Mouse (Mus musculus) midbrain, embryonic 13.5 days (tissue): ENCODE data around the gene Olfr1342. TPM values are rescaled to one million over a fixed set of nuclear protein-coding genes. Genes with fewer than 3 reads are reported as not detected.

Experiments used
- ATAC-seq: fragments of 200-750 bp; cut with Nextera tagmentation; 2 replicates; pipeline ENCODE4 v1.8.0; 2017; ENCODE audit warnings: mild to moderate bottlenecking, moderate TSS enrichment, moderate library complexity
- H3K27ac ChIP-seq: fragments of 300-500 bp; sonication (generic); 2 replicates; pipeline ENCODE4 v1.5.1; 2015; ENCODE audit warnings: inconsistent platforms, mild to moderate bottlenecking, moderate library complexity
- H3K27me3 ChIP-seq: fragments of 300-500 bp; sonication (generic); 2 replicates; pipeline ENCODE4 v1.6.1; 2015; ENCODE audit warnings: mild to moderate bottlenecking, inconsistent platforms
- H3K36me3 ChIP-seq: fragments of 300-500 bp; sonication (generic); 2 replicates; pipeline ENCODE4 v1.6.1; 2015; ENCODE audit warnings: mild to moderate bottlenecking, inconsistent platforms
- H3K4me1 ChIP-seq: fragments of 300-500 bp; sonication (generic); replicated peaks from 2 replicates; pipeline ENCODE4 v1.6.1; 2015; ENCODE audit warnings: inconsistent platforms
- H3K4me2 ChIP-seq: fragments of 300-500 bp; sonication (generic); replicated peaks from 2 replicates; pipeline ENCODE4 v1.6.1; 2015; ENCODE audit warnings: moderate library complexity, mild to moderate bottlenecking, inconsistent platforms
- H3K4me3 ChIP-seq: fragments of 300-500 bp; sonication (generic); replicated peaks from 2 replicates; pipeline ENCODE4 v1.5.1; 2015; ENCODE audit warnings: mild to moderate bottlenecking, inconsistent platforms
- H3K9ac ChIP-seq: fragments of 300-500 bp; sonication (generic); replicated peaks from 2 replicates; pipeline ENCODE4 v1.6.1; 2015; ENCODE audit warnings: mild to moderate bottlenecking, inconsistent platforms
- H3K9me3 ChIP-seq: fragments of 300-500 bp; sonication (generic); 2 replicates; pipeline ENCODE4 v1.6.1; 2016; ENCODE audit warnings: mild to moderate bottlenecking, inconsistent platforms
- WGBS: fragments of 180-500 bp; shearing (Covaris S2); methylation state at CpG from one replicate; pipeline ENCODE4 v1.1.7; 2015; 5-methylcytosine and 5-hydroxymethylcytosine counted together
- polyA plus RNA-seq: library from polyadenylated mRNA; unstranded; fragments of >200 nt; fragmentation: Nextera tagmentation; extraction: Ambion mirVana; gene quantifications from 2 replicates; pipeline ENCODE4 v1.2.1, GENCODE M21; 2015

The Olfr1342 gene
- not detected in 2 replicates for polyA plus RNA-seq

GRCm38 (mm10) chr4:118692412-118692973, at the start of gene Olfr1342:
Gene Olfr1342 (minus strand): TSS chr4:118692756.
- no peak for ATAC-seq
- H3K36me3 ChIP-seq: no peaks in the 10 kb centered on the region
- WGBS: 58% methylated on average over 12 of the region's 12 CpGs
- H3K9ac ChIP-seq: no peak within 1 kb of the TSS
- H3K9me3 ChIP-seq: no peaks in the 10 kb centered on the region
- no peak within 1 kb of the TSS for H3K4me3 ChIP-seq
- H3K27me3 ChIP-seq: no peaks in the 10 kb centered on the region
- no peak within 1 kb of the TSS for H3K4me2 ChIP-seq
- 0 out of 2 replicates have a peak, but pooled peaks cover 2% of the 10 kb centered on the region for H3K4me1 ChIP-seq
- no peak within 1 kb of the TSS for H3K27ac ChIP-seq

- no peak overlapping the region for H3K9ac ChIP-seq
- no peaks in the 10 kb centered on the region; the same call in none of the 2 replicates for H3K9me3 ChIP-seq
- ATAC-seq: no peak
- H3K27ac ChIP-seq: no peak overlapping the region
- no peak overlapping the region; the same call in 1 of the 2 replicates for H3K4me3 ChIP-seq
- peaks cover 25% of the 10 kb centered on the region for H3K27me3 ChIP-seq
- no peaks in the 10 kb centered on the region for H3K36me3 ChIP-seq
- H3K4me2 ChIP-seq: peak overlapping the region; percentile 20
- H3K4me1 ChIP-seq: peaks cover 10% of the 10 kb centered on the region
- 2% methylated on average over 16 of the region's 16 CpGs for WGBS
Measured at GRCm38 (mm10) chr4:118741881-118742280, 49.3 kb upstream of the Olfr1342 start.

GRCm38 (mm10) chr4:118740988-118741698, 48.6 kb upstream of the Olfr1342 start:
- Histone ChIP-seq H3K4me3 (no peak overlapping the region; the same call in 1 of the 2 replicates), H3K27ac (no peak overlapping the region), H3K4me1 (peaks cover 10% of the 10 kb centered on the region), H3K36me3 (no peaks in the 10 kb centered on the region), H3K9me3 (no peaks in the 10 kb centered on the region; the same call in none of the 2 replicates), H3K4me2 (peak overlapping the region; percentile 20; the same call in 1 of the 2 replicates), H3K27me3 (peaks cover 25% of the 10 kb centered on the region), H3K9ac (no peak overlapping the region)
- ATAC-seq: no peak
- WGBS: 3% methylated on average over 11 of the region's 11 CpGs

- ATAC-seq: no peak
- Histone ChIP-seq H3K4me3 (no peak overlapping the region), H3K9me3 (no peaks in the 10 kb centered on the region; the same call in 1 of the 2 replicates)
Measured at GRCm38 (mm10) chr4:118739574-118739973, 47.0 kb upstream of the Olfr1342 start.

GRCm38 (mm10) chr4:118731875-118732274, 39.3 kb upstream of the Olfr1342 start, which contains the start of gene Olfr1339:
Gene Olfr1339 (plus strand): TSS chr4:118732175.
- Histone ChIP-seq H3K4me3 (no peak within 1 kb of the TSS), H3K9me3 (no peaks in the 10 kb centered on the region), H3K4me2 (no peak within 1 kb of the TSS), H3K27me3 (no peaks in the 10 kb centered on the region), H3K36me3 (no peaks in the 10 kb centered on the region), H3K4me1 (no peaks in the 10 kb centered on the region), H3K27ac (no peak within 1 kb of the TSS), H3K9ac (no peak within 1 kb of the TSS)
- WGBS: 100% methylated on average over 1 of the region's 1 CpGs
- ATAC-seq: no peak

More at GRCm38 (mm10) chr4:118739574-118739973, 47.0 kb upstream of the Olfr1342 start:
- 60% methylated on average over 3 of the region's 3 CpGs for WGBS
- no peaks in the 10 kb centered on the region for H3K36me3 ChIP-seq
- no peak overlapping the region for H3K4me2 ChIP-seq
- peaks cover 25% of the 10 kb centered on the region for H3K27me3 ChIP-seq
- peaks cover 10% of the 10 kb centered on the region for H3K4me1 ChIP-seq
- H3K27ac ChIP-seq: no peak overlapping the region
- H3K9ac ChIP-seq: no peak overlapping the region

- Histone ChIP-seq H3K36me3 (no peaks in the 10 kb centered on the region), H3K9me3 (no peaks in the 10 kb centered on the region), H3K4me3 (no peak overlapping the region), H3K4me1 (no peaks in the 10 kb centered on the region), H3K27me3 (no peaks in the 10 kb centered on the region), H3K27ac (no peak overlapping the region), H3K9ac (no peak overlapping the region), H3K4me2 (no peak overlapping the region)
- no peak for ATAC-seq
- WGBS: 57% methylated on average over 10 of the region's 10 CpGs
Measured at GRCm38 (mm10) chr4:118721742-118722483, 29.4 kb upstream of the Olfr1342 start.

GRCm38 (mm10) chr4:118719838-118720237, 27.3 kb upstream of the Olfr1342 start, which contains the start of gene Olfr1340:
Gene Olfr1340 (plus strand): TSS chr4:118720138.
- Histone ChIP-seq H3K4me1 (no peaks in the 10 kb centered on the region), H3K4me3 (no peak within 1 kb of the TSS), H3K36me3 (no peaks in the 10 kb centered on the region), H3K27ac (no peak within 1 kb of the TSS), H3K4me2 (no peak within 1 kb of the TSS), H3K9ac (no peak within 1 kb of the TSS), H3K9me3 (no peaks in the 10 kb centered on the region), H3K27me3 (no peaks in the 10 kb centered on the region)
- ATAC-seq: no peak

GRCm38 (mm10) chr4:118711656-118712055, 19.1 kb upstream of the Olfr1342 start:
- no peaks in the 10 kb centered on the region for H3K36me3 ChIP-seq
- no peak overlapping the region for H3K27ac ChIP-seq
- H3K4me3 ChIP-seq: no peak overlapping the region
- no peak for ATAC-seq
- H3K4me1 ChIP-seq: no peaks in the 10 kb centered on the region
- H3K4me2 ChIP-seq: no peak overlapping the region
- H3K27me3 ChIP-seq: no peaks in the 10 kb centered on the region
- H3K9me3 ChIP-seq: no peaks in the 10 kb centered on the region
- 11% methylated on average over 1 of the region's 1 CpGs for WGBS
- H3K9ac ChIP-seq: no peak overlapping the region

GRCm38 (mm10) chr4:118708086-118708485, 15.5 kb upstream of the Olfr1342 start:
- Histone ChIP-seq H3K9ac (no peak overlapping the region), H3K36me3 (no peaks in the 10 kb centered on the region), H3K4me3 (no peak overlapping the region), H3K27me3 (no peaks in the 10 kb centered on the region), H3K4me2 (no peak overlapping the region), H3K4me1 (no peaks in the 10 kb centered on the region), H3K27ac (no peak overlapping the region), H3K9me3 (no peaks in the 10 kb centered on the region)
- 86% methylated on average over 5 of the region's 5 CpGs for WGBS
- ATAC-seq: no peak

GRCm38 (mm10) chr4:118703223-118703622, 10.7 kb upstream of the Olfr1342 start, which contains the start of gene Olfr1341:
Gene Olfr1341 (plus strand): TSS chr4:118703523.
- ATAC-seq: no peak
- H3K4me3 ChIP-seq: no peak within 1 kb of the TSS
- H3K9me3 ChIP-seq: no peaks in the 10 kb centered on the region
- H3K9ac ChIP-seq: no peak within 1 kb of the TSS
- WGBS: 80% methylated on average over 3 of the region's 3 CpGs
- H3K27ac ChIP-seq: no peak within 1 kb of the TSS
- H3K4me1 ChIP-seq: no peaks in the 10 kb centered on the region
- no peak within 1 kb of the TSS for H3K4me2 ChIP-seq
- no peaks in the 10 kb centered on the region for H3K36me3 ChIP-seq
- no peaks in the 10 kb centered on the region for H3K27me3 ChIP-seq

GRCm38 (mm10) chr4:118693812-118694211, 1.3 kb upstream of the Olfr1342 start:
- Histone ChIP-seq H3K4me2 (no peak overlapping the region), H3K9me3 (no peaks in the 10 kb centered on the region), H3K9ac (no peak overlapping the region), H3K27me3 (no peaks in the 10 kb centered on the region), H3K4me3 (no peak overlapping the region), H3K27ac (no peak overlapping the region), H3K36me3 (no peaks in the 10 kb centered on the region), H3K4me1 (0 out of 2 replicates have a peak, but pooled peaks cover 2% of the 10 kb centered on the region)
- ATAC-seq: 0 out of 2 replicates have a peak, but pooled peaks have one; percentile 24
- 33% methylated on average over 2 of the region's 2 CpGs for WGBS

GRCm38 (mm10) chr4:118687086-118687485, 5.5 kb downstream of the Olfr1342 start:
- Histone ChIP-seq H3K4me1 (no peaks in the 10 kb centered on the region), H3K9me3 (no peaks in the 10 kb centered on the region), H3K36me3 (no peaks in the 10 kb centered on the region), H3K27me3 (no peaks in the 10 kb centered on the region), H3K4me2 (no peak overlapping the region), H3K27ac (no peak overlapping the region), H3K4me3 (no peak overlapping the region), H3K9ac (no peak overlapping the region)
- ATAC-seq: no peak
- 86% methylated on average over 2 of the region's 2 CpGs for WGBS
